Comparison of ENCODE assay signal across 8 mouse cellular contexts in the genomic region with DNA sequence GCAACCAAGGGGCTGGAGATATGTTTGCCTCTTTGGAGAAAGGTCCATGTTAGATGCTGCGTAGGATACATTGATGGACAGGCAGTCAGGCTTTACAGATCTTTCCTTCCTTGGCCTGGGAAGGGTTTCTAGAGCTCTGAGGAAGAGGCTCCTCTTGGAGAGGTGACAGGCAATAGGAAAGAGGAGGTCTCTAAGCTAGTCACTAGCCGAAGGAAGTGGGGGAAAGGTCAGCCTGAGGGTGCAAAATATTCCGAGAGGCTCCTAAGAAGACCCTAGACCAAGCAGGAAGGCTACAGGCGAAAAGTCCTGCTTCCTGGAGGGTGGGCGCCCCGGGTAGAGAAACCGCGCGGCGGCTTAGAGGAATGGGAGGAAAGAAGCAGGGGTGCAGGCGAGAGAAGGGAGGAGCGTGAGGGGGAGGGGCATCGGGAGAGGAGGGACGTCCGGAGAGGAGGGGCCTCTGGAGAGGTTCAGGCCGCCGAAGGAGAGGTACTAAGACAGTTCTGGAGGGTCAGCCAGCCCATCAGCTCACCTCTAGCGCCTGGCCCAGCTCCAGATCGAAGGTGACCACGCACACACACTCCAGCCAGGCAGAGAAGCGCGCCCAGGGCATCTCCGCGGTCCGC. TPM values are rescaled to one million over a fixed set of nuclear protein-coding genes. Genes with fewer than 3 reads are reported as not detected.
DNase-seq lines count a peak whose midpoint lies in the region; ATAC-seq and TF ChIP-seq lines count a peak whose summit lies in the region.

No protein-coding gene starts in this region.

- H3K36me3 ChIP-seq in heart, embryonic 14.5 days (ENCODE audit: control insufficient read depth, insufficient read depth, low read length): no peaks in the 10 kb centered on the region
- no peaks in the 10 kb centered on the region for H3K36me3 ChIP-seq in liver, embryonic 16.5 days (ENCODE audit: control insufficient read depth, insufficient read depth)
- peaks cover 13% of the 10 kb centered on the region for H3K36me3 ChIP-seq in neural tube, embryonic 13.5 days
- no peaks in the 10 kb centered on the region for H3K36me3 ChIP-seq in testis, adult 2 months (ENCODE audit: control insufficient read depth, insufficient read depth, low read length)

- WGBS in heart, embryonic 14.5 days: under 1% methylated on average over 23 of the region's 25 CpGs
- under 1% methylated on average over 25 of the region's 25 CpGs for WGBS in liver, embryonic 16.5 days (ENCODE audit: insufficient replicate concordance)
- WGBS in neural tube, embryonic 13.5 days: under 1% methylated on average over 24 of the region's 25 CpGs

- H3K27ac ChIP-seq in heart, embryonic 14.5 days (replicated peaks in 1 of 2; ENCODE audit: control insufficient read depth in 1 of 2, insufficient read depth in 1 of 2, low read depth in 2 of 2, low read length in 2 of 2): peak overlapping the region; percentile 97 to 99
- H3K27ac ChIP-seq in liver, embryonic 16.5 days (ENCODE audit: low read length): peak overlapping the region; percentile 99
- peak overlapping the region; percentile 99 for H3K27ac ChIP-seq in neural tube, embryonic 13.5 days (replicated peaks)
- peak overlapping the region; percentile 96 for H3K27ac ChIP-seq in testis, adult 2 months (ENCODE audit: control insufficient read depth, insufficient read depth, low read depth, low read length)

- H3K4me1 ChIP-seq in heart, embryonic 14.5 days (ENCODE audit: control insufficient read depth in 2 of 2, insufficient read depth in 2 of 2, low read length in 2 of 2): peaks cover 8 to 15% of the 10 kb centered on the region in 2 experiments
- H3K4me1 ChIP-seq in liver, embryonic 16.5 days (ENCODE audit: control insufficient read depth, low read depth, low read length): peaks cover 17% of the 10 kb centered on the region
- H3K4me1 ChIP-seq in neural tube, embryonic 13.5 days (replicated peaks): peaks cover 21% of the 10 kb centered on the region
- H3K4me1 ChIP-seq in testis, adult 2 months (ENCODE audit: control insufficient read depth, insufficient read depth, low read length): peaks cover 12% of the 10 kb centered on the region

- H3K4me2 ChIP-seq in heart, embryonic 14.5 days (ENCODE audit: low read length): peak overlapping the region; percentile 83
- peak overlapping the region; percentile 89 for H3K4me2 ChIP-seq in liver, embryonic 16.5 days (ENCODE audit: low read depth, low read length)
- H3K4me2 ChIP-seq in neural tube, embryonic 13.5 days: peak overlapping the region; percentile 76

- H3K27me3 ChIP-seq in heart, embryonic 14.5 days (ENCODE audit: control insufficient read depth, insufficient read depth, low read length): no peaks in the 10 kb centered on the region
- no peaks in the 10 kb centered on the region for H3K27me3 ChIP-seq in liver, embryonic 16.5 days (ENCODE audit: control insufficient read depth, insufficient read depth, low read depth, low read length)
- no peaks in the 10 kb centered on the region for H3K27me3 ChIP-seq in neural tube, embryonic 13.5 days
- H3K27me3 ChIP-seq in testis, adult 2 months (ENCODE audit: control insufficient read depth, insufficient read depth, low read length): no peaks in the 10 kb centered on the region

- peak; percentile 80 for ATAC-seq in CD4-positive, CD25-positive, alpha-beta regulatory T cell, adult 4 months
- peak; percentile 90 for ATAC-seq in erythroid progenitor cell, adult 5-6 weeks (replicated peaks; ENCODE audit: low FRiP score, poor library complexity, severe bottlenecking)
- ATAC-seq in heart, embryonic 14.5 days (ENCODE audit: insufficient number of reproducible peaks, insufficient read depth, low FRiP score, low read depth): peak; percentile 93
- ATAC-seq in liver, embryonic 16.5 days (ENCODE audit: low read depth): peak; percentile 91
- peak; percentile 95 for ATAC-seq in neural tube, embryonic 13.5 days (ENCODE audit: low read depth)

- peak overlapping the region; percentile 92 to 96 for H3K4me3 ChIP-seq in heart, embryonic 14.5 days (ENCODE audit: control insufficient read depth in 1 of 2, insufficient read depth in 1 of 2, low read depth in 1 of 2, low read length in 2 of 2)
- H3K4me3 ChIP-seq in liver, embryonic 16.5 days (ENCODE audit: low read depth, low read length): peak overlapping the region; percentile 94
- peak overlapping the region; percentile 93 for H3K4me3 ChIP-seq in neural tube, embryonic 13.5 days
- peak overlapping the region; percentile 98 for H3K4me3 ChIP-seq in testis, adult 2 months (ENCODE audit: control insufficient read depth, low read depth, low read length)

- DNase-seq in brain, embryonic 18.5 days (ENCODE audit: low read depth, low spot score): peak; percentile 83
- DNase-seq in kidney, postnatal 14 days: peak; percentile 94

- H3K9me3 ChIP-seq in heart, embryonic 14.5 days (ENCODE audit: control insufficient read depth, low read length): no peaks in the 10 kb centered on the region
- H3K9me3 ChIP-seq in liver, embryonic 16.5 days (replicated peaks; ENCODE audit: control insufficient read depth, low read length): no peaks in the 10 kb centered on the region
- H3K9me3 ChIP-seq in neural tube, embryonic 13.5 days: no peaks in the 10 kb centered on the region

- TF ChIP-seq POLR2A in testis, adult 2 months (IDR thresholded peaks at IDR 0.05; ENCODE audit: control insufficient read depth, low read depth, low read length): peak; percentile 39

- H3K9ac ChIP-seq in heart, embryonic 14.5 days (ENCODE audit: low read length): peak overlapping the region; percentile 99
- H3K9ac ChIP-seq in liver, embryonic 16.5 days (ENCODE audit: low read depth, low read length): peak overlapping the region; percentile 99
- peak overlapping the region; percentile 99 for H3K9ac ChIP-seq in neural tube, embryonic 13.5 days

- no peak for TF ChIP-seq CTCF in testis, adult 2 months (IDR thresholded peaks at IDR 0.05; ENCODE audit: control insufficient read depth, insufficient read depth, insufficient replicate concordance, low read depth, low read length)

RNA-seq across cellular contexts. Expression of a gene that starts 0.5 kb away (rescaled TPM):
- polyA plus RNA-seq in CD4-positive, CD25-positive, alpha-beta regulatory T cell, adult 4 months (2017; shearing (Covaris generic)): 10 to 100 TPM; 13.5 to 18.4 TPM
- 1.7 TPM in 1 of 2 replicates, not detected in the other for total RNA-seq in erythroid progenitor cell, adult 5-6 weeks (2015; ENCODE audit: low replicate concordance)
- total RNA-seq in erythroid progenitor cell, adult 5-6 weeks (2017; ENCODE audit: low replicate concordance): 0.76 and 1.5 TPM in 2 replicates
- 14.8 and 16.6 TPM in 2 replicates for polyA plus RNA-seq in heart, embryonic 14.5 days (2014; fragmentation: Nextera tagmentation; extraction: Ambion mirVana)
- polyA plus RNA-seq in liver, embryonic 16.5 days (2015; fragmentation: Nextera tagmentation; extraction: Ambion mirVana): 2.7 and 3.8 TPM in 2 replicates
- 68.9 and 71.8 TPM in 2 replicates for polyA plus RNA-seq in neural tube, embryonic 13.5 days (2015; fragmentation: Nextera tagmentation; extraction: Ambion mirVana)
- polyA plus RNA-seq in testis, adult 2 months (2012; rRNA removed): 55.5 and 58.5 TPM in 2 replicates

RNA-seq across cellular contexts. Expression of a gene that starts 15.2 kb away (rescaled TPM):
- polyA plus RNA-seq in CD4-positive, CD25-positive, alpha-beta regulatory T cell, adult 4 months (2017; shearing (Covaris generic)): 1 to 10 TPM in 1 of 2 experiments, under 1 TPM in 1; 0.85 to 2.8 TPM
- 7.2 and 9.2 TPM in 2 replicates for total RNA-seq in erythroid progenitor cell, adult 5-6 weeks (2015; ENCODE audit: low replicate concordance)
- 1.9 and 8.2 TPM in 2 replicates for total RNA-seq in erythroid progenitor cell, adult 5-6 weeks (2017; ENCODE audit: low replicate concordance)
- 87.4 and 99.3 TPM in 2 replicates for polyA plus RNA-seq in heart, embryonic 14.5 days (2014; fragmentation: Nextera tagmentation; extraction: Ambion mirVana)
- 26.2 and 31.9 TPM in 2 replicates for polyA plus RNA-seq in liver, embryonic 16.5 days (2015; fragmentation: Nextera tagmentation; extraction: Ambion mirVana)
- polyA plus RNA-seq in neural tube, embryonic 13.5 days (2015; fragmentation: Nextera tagmentation; extraction: Ambion mirVana): 89.8 and 94.5 TPM in 2 replicates
- 91.0 and 107 TPM in 2 replicates for polyA plus RNA-seq in testis, adult 2 months (2012; rRNA removed)

RNA-seq across cellular contexts. Expression of a gene that starts 15.6 kb away (rescaled TPM):
- polyA plus RNA-seq in CD4-positive, CD25-positive, alpha-beta regulatory T cell, adult 4 months (2017; shearing (Covaris generic)): 10 to 100 TPM; 25.3 to 28.0 TPM
- 59.1 and 61.6 TPM in 2 replicates for total RNA-seq in erythroid progenitor cell, adult 5-6 weeks (2015; ENCODE audit: low replicate concordance)
- 55.4 and 79.1 TPM in 2 replicates for total RNA-seq in erythroid progenitor cell, adult 5-6 weeks (2017; ENCODE audit: low replicate concordance)
- 21.9 and 22.9 TPM in 2 replicates for polyA plus RNA-seq in heart, embryonic 14.5 days (2014; fragmentation: Nextera tagmentation; extraction: Ambion mirVana)
- polyA plus RNA-seq in liver, embryonic 16.5 days (2015; fragmentation: Nextera tagmentation; extraction: Ambion mirVana): 15.5 and 16.4 TPM in 2 replicates
- 64.8 and 76.9 TPM in 2 replicates for polyA plus RNA-seq in neural tube, embryonic 13.5 days (2015; fragmentation: Nextera tagmentation; extraction: Ambion mirVana)
- 49.8 and 59.3 TPM in 2 replicates for polyA plus RNA-seq in testis, adult 2 months (2012; rRNA removed)

RNA-seq across cellular contexts. Expression of a gene that starts 46.4 kb away (rescaled TPM):
- 10 to 100 TPM; 21.7 to 39.5 TPM for polyA plus RNA-seq in CD4-positive, CD25-positive, alpha-beta regulatory T cell, adult 4 months (2017; shearing (Covaris generic))
- total RNA-seq in erythroid progenitor cell, adult 5-6 weeks (2015; ENCODE audit: low replicate concordance): 0.72 and 2.1 TPM in 2 replicates
- 0.51 TPM in 1 of 2 replicates, not detected in the other for total RNA-seq in erythroid progenitor cell, adult 5-6 weeks (2017; ENCODE audit: low replicate concordance)
- polyA plus RNA-seq in heart, embryonic 14.5 days (2014; fragmentation: Nextera tagmentation; extraction: Ambion mirVana): 2.5 and 3.2 TPM in 2 replicates
- 0.83 and 0.97 TPM in 2 replicates for polyA plus RNA-seq in liver, embryonic 16.5 days (2015; fragmentation: Nextera tagmentation; extraction: Ambion mirVana)
- polyA plus RNA-seq in neural tube, embryonic 13.5 days (2015; fragmentation: Nextera tagmentation; extraction: Ambion mirVana): 35.8 and 40.2 TPM in 2 replicates
- polyA plus RNA-seq in testis, adult 2 months (2012; rRNA removed): 2.0 and 2.6 TPM in 2 replicates

RNA-seq across cellular contexts. Expression of a gene that starts 55.3 kb away (rescaled TPM):
- polyA plus RNA-seq in CD4-positive, CD25-positive, alpha-beta regulatory T cell, adult 4 months (2017; shearing (Covaris generic)): 1 to 10 TPM; 5.2 to 5.6 TPM
- total RNA-seq in erythroid progenitor cell, adult 5-6 weeks (2015; ENCODE audit: low replicate concordance): not detected in 2 replicates
- 0.51 TPM in 1 of 2 replicates, not detected in the other for total RNA-seq in erythroid progenitor cell, adult 5-6 weeks (2017; ENCODE audit: low replicate concordance)
- 21.0 and 23.0 TPM in 2 replicates for polyA plus RNA-seq in heart, embryonic 14.5 days (2014; fragmentation: Nextera tagmentation; extraction: Ambion mirVana)
- polyA plus RNA-seq in liver, embryonic 16.5 days (2015; fragmentation: Nextera tagmentation; extraction: Ambion mirVana): 1.1 and 1.9 TPM in 2 replicates
- polyA plus RNA-seq in neural tube, embryonic 13.5 days (2015; fragmentation: Nextera tagmentation; extraction: Ambion mirVana): 6.7 and 7.0 TPM in 2 replicates
- 0.79 and 1.0 TPM in 2 replicates for polyA plus RNA-seq in testis, adult 2 months (2012; rRNA removed)

Comparison
In these comparisons a context has a peak if more than half of its experiments do, and no peak if none do; other contexts are left out.
1. Peak in every context shown above with its lines: DNase-seq, ATAC-seq, H3K4me3 ChIP-seq and H3K27ac ChIP-seq.